Mouse (Mus musculus) Patski (cell line): ENCODE measurements around the gene Ankrd52. TPM values are rescaled to one million over a fixed set of nuclear protein-coding genes. Genes with fewer than 3 reads are reported as not detected.

Experiments used
- ATAC-seq: fragments of 100-300 bp; one replicate; pipeline ENCODE4 v1.8.0; 2021
- CTCF ChIA-PET: fragments of 350-600 bp; sonication (Branson Sonifier 250); formaldehyde crosslinking; loops from one replicate; lab custom pipeline; 2022; ENCODE audit warnings: inconsistent platforms; lab: Charles Lee
- POLR2A ChIA-PET: fragments of 350-600 bp; sonication (Branson Sonifier 250); formaldehyde crosslinking; loops from one replicate; lab custom pipeline; 2022; ENCODE audit warnings: antibody characterized with exemption, inconsistent platforms; lab: Charles Lee
- DNase-seq: peaks from one replicate; pipeline ENCODE4 v3.0.0-alpha.2; 2011; ENCODE audit warnings: low read depth, low spot score
- H3K27me3 ChIP-seq: fragments of 371-371 bp; one replicate; pipeline ENCODE4 v1.5.1; 2021
- CTCF ChIP-seq: fragments of 100-300 bp; IDR thresholded peaks from one replicate; pipeline ENCODE4 v1.5.1; 2021
- in situ Hi-C: fragments of 300-500 bp; cut with MboI; formaldehyde crosslinking; loops from 3 replicates; pipeline ENCODE4 v1.11.1; 2018; ENCODE audit warnings: low pct_unique_long_range_greater_than_20kb, mixed read lengths
- polyA plus RNA-seq: library from polyadenylated mRNA; unstranded; gene quantifications from one replicate; pipeline ENCODE4 v1.2.3, GENCODE M21; 2021

Ankrd52 gene
- polyA plus RNA-seq, 1 experiment from 2014 or later = 55.9 TPM

GRCm38 (mm10) chr10:128368402-128369217, 8.3 kb upstream of the Ankrd52 start, which contains the start of gene Coq10a:
TSS of gene Coq10a (minus strand) at chr10:128368997.
- DNase-seq (no peak), ATAC-seq (peak; percentile 91)
- in situ Hi-C loops = loop anchor here (5.0 kb wide), 1 partner anchor 89 kb away; the partner anchor contains the start of gene Smarcc2
- ChIA-PET CTCF (interaction anchor here (0.9 to 3.8 kb wide), 5 partner anchors 9 to 43 kb away, joined by 3 to 17 read pairs (median 4); partner anchors contain the start of genes Ankrd52, Nabp2 and Rnf41), POLR2A (interaction anchor here (1.0 to 4.1 kb wide), 4 partner anchors 9 to 43 kb away, joined by 3 to 17 read pairs (median 8); partner anchors contain the start of genes Ankrd52, Cs, Nabp2 and Rnf41)
- no peaks in the 10 kb centered on the region for H3K27me3 ChIP-seq
- no peak for TF ChIP-seq CTCF

- no peak for TF ChIP-seq CTCF
- DNase-seq = no peak
- POLR2A ChIA-PET = interaction anchor here (2.2 to 4.1 kb wide), 3 partner anchors 8 to 42 kb away, joined by 7 to 17 read pairs (median 9); partner anchors contain the start of genes Ankrd52, Cs, Nabp2 and Rnf41
- CTCF ChIA-PET = interaction anchor here (0.9 to 3.8 kb wide), 4 partner anchors 8 to 42 kb away, joined by 3 to 17 read pairs (median 4); partner anchors contain the start of genes Ankrd52, Nabp2 and Rnf41
- in situ Hi-C loops = loop anchor here (5.0 kb wide), 1 partner anchor 88 kb away; the partner anchor contains the start of gene Smarcc2
- no peak for ATAC-seq
- no peaks in the 10 kb centered on the region for H3K27me3 ChIP-seq
These were observed 7.7 kb upstream of the Ankrd52 start for GRCm38 (mm10) chr10:128369218-128369543.

GRCm38 (mm10) chr10:128369599-128369998, 7.3 kb upstream of the Ankrd52 start:
- in situ Hi-C loops = loop anchor here (5.0 kb wide), 1 partner anchor 88 kb away; the partner anchor contains the start of gene Smarcc2
- ATAC-seq = no peak
- no peak for DNase-seq
- POLR2A ChIA-PET = interaction anchor here (2.2 to 4.1 kb wide), 3 partner anchors 8 to 42 kb away, joined by 7 to 17 read pairs (median 9); partner anchors contain the start of genes Ankrd52, Cs, Nabp2 and Rnf41
- no peaks in the 10 kb centered on the region for H3K27me3 ChIP-seq
- no peak for TF ChIP-seq CTCF
- CTCF ChIA-PET = interaction anchor here (1.6 to 3.8 kb wide), 2 partner anchors 10 kb away, joined by 3 to 17 read pairs; no protein-coding TSS in a partner anchor

- ChIA-PET POLR2A (interaction anchor here (2.2 to 4.1 kb wide), 3 partner anchors 7 to 41 kb away, joined by 7 to 17 read pairs (median 9); partner anchors contain the start of genes Ankrd52, Cs, Nabp2 and Rnf41), CTCF (interaction anchor here (0.9 to 1.6 kb wide), 2 partner anchors 8 to 9 kb away, joined by 3 read pairs; no protein-coding TSS in a partner anchor)
- no peaks in the 10 kb centered on the region for H3K27me3 ChIP-seq
- no peak for DNase-seq
- in situ Hi-C loops = no loop called here
- ATAC-seq = no peak
- TF ChIP-seq CTCF = no peak
These were observed 6.9 kb upstream of the Ankrd52 start for GRCm38 (mm10) chr10:128370021-128370420.

GRCm38 (mm10) chr10:128370601-128371000, 6.3 kb upstream of the Ankrd52 start:
- in situ Hi-C loops = no loop called here

GRCm38 (mm10) chr10:128372142-128372541, 4.8 kb upstream of the Ankrd52 start:
- H3K27me3 ChIP-seq = no peaks in the 10 kb centered on the region
- POLR2A ChIA-PET = no interaction called here
- ATAC-seq (no peak), DNase-seq (no peak)
- TF ChIP-seq CTCF = no peak
- CTCF ChIA-PET = no interaction called here
- in situ Hi-C loops = no loop called here

More at GRCm38 (mm10) chr10:128370601-128371000, 6.3 kb upstream of the Ankrd52 start:
- CTCF ChIA-PET = interaction anchor here (0.9 kb wide), 1 partner anchor 9 kb away, joined by 3 read pairs; no protein-coding TSS in a partner anchor
- TF ChIP-seq CTCF = no peak
- DNase-seq (no peak), ATAC-seq (no peak)
- POLR2A ChIA-PET = no interaction called here
- H3K27me3 ChIP-seq = no peaks in the 10 kb centered on the region

- H3K27me3 ChIP-seq = no peaks in the 10 kb centered on the region
- TF ChIP-seq CTCF = no peak
- no peak for DNase-seq
- ChIA-PET CTCF (no interaction called here), POLR2A (interaction anchor here (1.6 kb wide), 1 partner anchor 13 kb away, joined by 5 read pairs; no protein-coding TSS in a partner anchor)
- ATAC-seq = no peak
- in situ Hi-C loops = no loop called here
These were observed 3.7 kb upstream of the Ankrd52 start for GRCm38 (mm10) chr10:128372989-128373748.

GRCm38 (mm10) chr10:128374393-128374792, 2.5 kb upstream of the Ankrd52 start:
- POLR2A ChIA-PET = interaction anchor here (0.6 to 1.6 kb wide), 2 partner anchors 14 to 59 kb away, joined by 3 to 5 read pairs; no protein-coding TSS in a partner anchor
- in situ Hi-C loops = no loop called here
- TF ChIP-seq CTCF = no peak

GRCm38 (mm10) chr10:128376099-128376454, 838 bp upstream of the Ankrd52 start:
- in situ Hi-C loops = no loop called here
- POLR2A ChIA-PET = interaction anchor here (0.7 to 4.2 kb wide), 5 partner anchors 8 to 81 kb away, joined by 3 to 17 read pairs (median 6); partner anchors contain the start of genes Coq10a, Cs, Nabp2 and Rnf41

More at GRCm38 (mm10) chr10:128374393-128374792, 2.5 kb upstream of the Ankrd52 start:
- CTCF ChIA-PET = interaction anchor here (1.4 to 1.8 kb wide), 3 partner anchors 9 to 28 kb away, joined by 3 to 4 read pairs (median 4); no protein-coding TSS in a partner anchor
- ATAC-seq = no peak
- H3K27me3 ChIP-seq = no peaks in the 10 kb centered on the region
- no peak for DNase-seq

More at GRCm38 (mm10) chr10:128376099-128376454, 838 bp upstream of the Ankrd52 start:
- CTCF ChIA-PET = interaction anchor here (0.7 to 1.8 kb wide), 8 partner anchors 13 to 159 kb away, joined by 3 to 8 read pairs (median 4); partner anchors contain the start of genes Esyt1, Nabp2 and Rnf41
- ATAC-seq (no peak), DNase-seq (no peak)
- H3K27me3 ChIP-seq = no peaks in the 10 kb centered on the region
- TF ChIP-seq CTCF = no peak
